Mouse (Mus musculus) T-cell, adult 2 months (primary cell): ENCODE data around the gene Gon7.

Experiments
- DNase-seq: peaks from one replicate; pipeline ENCODE4 v3.0.0; 2022; ENCODE audit warnings: low spot score

The Gon7 gene

GRCm38 (mm10) chr12:102743036-102743588, 14.5 kb downstream of the Gon7 start:
- no peak for DNase-seq

GRCm38 (mm10) chr12:102742056-102742455, 15.5 kb downstream of the Gon7 start:
- no peak for DNase-seq

GRCm38 (mm10) chr12:102740285-102740684, 17.3 kb downstream of the Gon7 start:
- peak; percentile 50 for DNase-seq

- DNase-seq, result no peak
These were observed 18.5 kb downstream of the Gon7 start for GRCm38 (mm10) chr12:102739096-102739495.

GRCm38 (mm10) chr12:102733381-102733780, 24.2 kb downstream of the Gon7 start:
- DNase-seq, result peak; percentile 66

GRCm38 (mm10) chr12:102730798-102731619, 26.6 kb downstream of the Gon7 start:
- no peak for DNase-seq

GRCm38 (mm10) chr12:102729855-102730797, 27.5 kb downstream of the Gon7 start:
- no peak for DNase-seq

GRCm38 (mm10) chr12:102725761-102726175, 31.8 kb downstream of the Gon7 start:
- DNase-seq, result no peak

GRCm38 (mm10) chr12:102725146-102725545, 32.5 kb downstream of the Gon7 start:
- no peak for DNase-seq

GRCm38 (mm10) chr12:102723861-102724260, 33.7 kb downstream of the Gon7 start:
- no peak for DNase-seq

- no peak for DNase-seq
These were observed 34.6 kb downstream of the Gon7 start for GRCm38 (mm10) chr12:102722966-102723365.

- DNase-seq, result no peak
These were observed 35.2 kb downstream of the Gon7 start for GRCm38 (mm10) chr12:102722451-102722850.

GRCm38 (mm10) chr12:102719552-102720315, 37.9 kb downstream of the Gon7 start:
- DNase-seq, result peak; percentile 53

GRCm38 (mm10) chr12:102714654-102715395, 42.8 kb downstream of the Gon7 start:
- no peak for DNase-seq

- no peak for DNase-seq
These were observed 43.5 kb downstream of the Gon7 start for GRCm38 (mm10) chr12:102714116-102714515.

- DNase-seq, result no peak
These were observed 44.3 kb downstream of the Gon7 start for GRCm38 (mm10) chr12:102713153-102713865.

GRCm38 (mm10) chr12:102710851-102711375, 46.7 kb downstream of the Gon7 start:
- no peak for DNase-seq

- DNase-seq, result no peak
These were observed 47.7 kb downstream of the Gon7 start for GRCm38 (mm10) chr12:102709896-102710295.

- no peak for DNase-seq
These were observed 49.4 kb downstream of the Gon7 start for GRCm38 (mm10) chr12:102708220-102708619.

GRCm38 (mm10) chr12:102706833-102707463, 50.7 kb downstream of the Gon7 start:
- no peak for DNase-seq
